Mouse (Mus musculus): ENCODE results near the gene Msl1. TPM values are rescaled to one million over a fixed set of nuclear protein-coding genes. Genes with fewer than 3 reads are reported as not detected.

Gene Msl1
- polyA plus RNA-seq, 1 experiment from 2014 or later, result 23.7 TPM

DNA sequence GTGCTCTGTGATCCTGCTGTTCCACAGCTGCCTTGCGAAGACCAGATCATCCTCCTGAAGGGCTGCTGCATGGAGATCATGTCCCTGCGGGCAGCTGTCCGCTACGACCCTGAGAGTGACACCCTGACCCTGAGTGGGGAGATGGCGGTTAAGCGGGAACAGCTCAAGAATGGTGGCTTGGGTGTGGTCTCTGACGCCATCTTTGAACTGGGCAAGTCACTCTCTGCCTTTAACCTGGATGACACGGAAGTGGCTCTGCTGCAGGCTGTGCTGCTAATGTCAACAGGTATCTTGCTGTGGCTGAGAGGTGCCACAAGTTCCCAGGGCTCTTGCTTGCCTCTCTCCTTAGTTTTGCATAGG is 31.8 kb upstream of the Msl1 start:
- Histone ChIP-seq H3K9me3 (ENCODE audit: low read length) (no peaks in the 10 kb centered on the region), H3K27me3 (ENCODE audit: insufficient read depth, low read length) (no peaks in the 10 kb centered on the region), H3K4me1 (ENCODE audit: insufficient read depth, low read length) (peaks cover 42% of the 10 kb centered on the region), H3K9ac (replicated peaks; ENCODE audit: low read length) (no peak overlapping the region), H3K36me3 (ENCODE audit: insufficient read depth, low read length) (peaks cover 27% of the 10 kb centered on the region), H3K4me2 (replicated peaks; ENCODE audit: low read depth, low read length) (no peak overlapping the region), H3K4me3 (ENCODE audit: low read length) (no peak overlapping the region), H3K27ac (ENCODE audit: low read length) (no peak overlapping the region)
- no peak for ATAC-seq (ENCODE audit: low FRiP score, low TSS enrichment)
- WGBS, result 80% methylated on average over 8 of the region's 8 CpGs

DNA sequence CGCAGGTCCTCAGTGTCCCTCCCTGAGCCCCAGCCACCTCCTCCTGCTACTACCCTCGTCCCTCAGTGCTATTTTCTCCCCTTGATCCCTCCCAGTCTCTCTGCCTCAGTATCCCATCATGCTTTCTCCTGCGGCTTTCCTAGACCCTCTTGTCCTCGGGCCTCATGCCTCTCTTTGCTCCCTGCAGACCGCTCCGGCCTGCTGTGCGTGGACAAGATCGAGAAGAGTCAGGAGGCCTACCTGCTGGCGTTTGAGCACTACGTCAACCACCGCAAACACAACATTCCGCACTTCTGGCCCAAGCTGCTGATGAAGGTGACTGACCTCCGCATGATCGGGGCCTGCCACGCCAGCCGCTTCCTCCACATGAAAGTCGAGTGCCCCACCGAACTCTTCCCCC is 31.2 kb upstream of the Msl1 start:
- H3K4me3 ChIP-seq (ENCODE audit: low read length), result no peak overlapping the region
- H3K9ac ChIP-seq (replicated peaks; ENCODE audit: low read length), result no peak overlapping the region
- ATAC-seq (ENCODE audit: low FRiP score, low TSS enrichment), result no peak
- no peaks in the 10 kb centered on the region for H3K9me3 ChIP-seq (ENCODE audit: low read length)
- H3K36me3 ChIP-seq (ENCODE audit: insufficient read depth, low read length), result peaks cover 25% of the 10 kb centered on the region
- no peak overlapping the region for H3K4me2 ChIP-seq (replicated peaks; ENCODE audit: low read depth, low read length)
- H3K27me3 ChIP-seq (ENCODE audit: insufficient read depth, low read length), result no peaks in the 10 kb centered on the region
- H3K27ac ChIP-seq (ENCODE audit: low read length), result no peak overlapping the region
- peaks cover 48% of the 10 kb centered on the region for H3K4me1 ChIP-seq (ENCODE audit: insufficient read depth, low read length)
- WGBS, result 79% methylated on average over 18 of the region's 18 CpGs

DNA sequence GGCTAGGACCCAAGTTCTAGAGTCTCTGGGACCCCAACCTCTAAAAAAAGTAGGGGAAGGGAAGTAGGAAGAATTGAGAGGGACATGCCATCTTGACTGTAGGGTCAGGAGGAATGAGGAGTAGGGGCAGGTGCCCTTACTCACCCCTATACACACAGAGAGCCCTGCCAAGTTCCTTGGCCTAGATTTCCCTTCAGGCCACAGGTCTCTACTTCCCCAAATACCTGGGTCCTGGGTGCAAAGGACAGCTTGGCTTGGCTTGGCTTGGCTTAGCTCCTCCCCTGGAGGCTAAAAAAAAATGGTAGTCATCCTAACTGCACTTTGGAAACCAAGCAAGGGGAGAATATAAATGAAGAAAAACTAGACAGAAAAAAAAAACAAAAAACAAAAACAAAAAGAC is 30.6 kb upstream of the Msl1 start:
- H3K4me3 ChIP-seq (ENCODE audit: low read length), result no peak overlapping the region
- no peak for ATAC-seq (ENCODE audit: low FRiP score, low TSS enrichment)
- H3K36me3 ChIP-seq (ENCODE audit: insufficient read depth, low read length), result peaks cover 29% of the 10 kb centered on the region
- no peak overlapping the region for H3K4me2 ChIP-seq (replicated peaks; ENCODE audit: low read depth, low read length)
- H3K27me3 ChIP-seq (ENCODE audit: insufficient read depth, low read length), result no peaks in the 10 kb centered on the region
- peaks cover 49% of the 10 kb centered on the region for H3K4me1 ChIP-seq (ENCODE audit: insufficient read depth, low read length)
- H3K9ac ChIP-seq (replicated peaks; ENCODE audit: low read length), result no peak overlapping the region
- no peak overlapping the region for H3K27ac ChIP-seq (ENCODE audit: low read length)
- H3K9me3 ChIP-seq (ENCODE audit: low read length), result no peaks in the 10 kb centered on the region

DNA sequence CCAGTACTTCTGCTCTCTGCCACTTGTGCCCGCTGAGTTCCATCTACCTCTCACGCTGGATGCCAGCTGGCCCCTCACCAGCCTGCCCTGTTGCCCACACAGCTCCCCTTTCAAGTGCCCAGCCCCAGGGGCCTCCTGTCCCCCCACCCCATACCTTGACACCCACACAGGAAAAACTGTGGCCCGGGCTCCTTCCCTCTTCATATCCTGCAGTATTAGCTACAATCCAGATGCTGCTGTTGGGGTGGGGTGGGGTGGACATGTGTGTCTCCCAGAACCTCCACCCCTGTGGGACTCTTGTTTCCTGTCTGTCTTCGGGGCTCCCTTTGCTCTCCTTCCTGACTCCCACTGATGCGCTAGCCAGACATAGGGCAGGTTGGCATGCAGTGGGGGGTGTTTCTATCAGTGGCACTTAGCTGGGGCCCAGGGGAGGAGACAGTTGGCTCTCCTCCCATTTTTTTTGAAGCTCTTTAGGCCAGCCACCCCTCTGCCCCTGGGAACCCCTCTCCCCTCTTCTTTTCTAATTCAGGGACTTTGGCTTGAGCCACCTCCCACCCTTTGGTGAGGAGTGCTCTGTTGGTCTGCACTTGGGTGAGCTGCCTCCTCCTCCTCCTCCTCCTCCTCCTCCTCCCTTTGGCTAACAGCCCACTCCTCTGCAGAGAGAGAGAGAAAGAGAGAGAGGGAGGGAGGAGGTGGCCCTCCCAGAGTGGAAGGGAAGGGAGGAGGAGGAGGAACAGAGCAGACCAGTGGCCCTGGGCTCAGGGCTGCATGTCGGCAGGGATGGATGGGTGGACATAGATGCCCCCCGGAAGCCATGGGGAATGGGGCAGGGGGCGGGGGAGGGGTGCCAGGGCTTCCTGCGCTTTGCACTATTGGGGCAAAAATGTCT is 29.7 kb upstream of the Msl1 start:
- no peak overlapping the region for H3K4me2 ChIP-seq (replicated peaks; ENCODE audit: low read depth, low read length)
- peaks cover 31% of the 10 kb centered on the region for H3K36me3 ChIP-seq (ENCODE audit: insufficient read depth, low read length)
- 27% methylated on average over 9 of the region's 9 CpGs for WGBS
- no peaks in the 10 kb centered on the region for H3K27me3 ChIP-seq (ENCODE audit: insufficient read depth, low read length)
- ATAC-seq (ENCODE audit: low FRiP score, low TSS enrichment), result peak; percentile 25; the same call in 1 of the 2 replicates
- H3K9me3 ChIP-seq (ENCODE audit: low read length), result no peaks in the 10 kb centered on the region
- H3K4me3 ChIP-seq (ENCODE audit: low read length), result no peak overlapping the region
- peak overlapping the region; percentile 4 for H3K27ac ChIP-seq (ENCODE audit: low read length)
- H3K4me1 ChIP-seq (ENCODE audit: insufficient read depth, low read length), result peaks cover 49% of the 10 kb centered on the region
- H3K9ac ChIP-seq (replicated peaks; ENCODE audit: low read length), result no peak overlapping the region

DNA sequence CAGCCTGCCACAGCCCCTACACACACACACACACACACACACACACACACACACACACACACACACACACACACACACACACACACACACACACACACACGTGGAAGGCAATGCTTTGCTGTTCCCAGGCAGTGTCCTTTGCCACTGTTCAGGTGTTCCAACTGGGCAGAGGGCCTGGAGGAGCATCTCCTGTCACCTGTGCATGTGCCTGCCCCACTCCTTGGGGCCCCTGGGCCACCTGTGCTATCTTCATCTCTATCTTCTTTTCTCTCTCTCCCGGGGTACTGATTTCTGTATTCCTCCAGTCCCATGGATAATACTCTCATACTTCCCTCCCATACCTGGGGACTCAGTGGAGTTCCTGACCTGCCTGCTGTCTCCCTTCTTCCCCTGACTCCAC is 29.0 kb upstream of the Msl1 start:
- peaks cover 49% of the 10 kb centered on the region for H3K4me1 ChIP-seq (ENCODE audit: insufficient read depth, low read length)
- no peak overlapping the region for H3K27ac ChIP-seq (ENCODE audit: low read length)
- H3K4me2 ChIP-seq (replicated peaks; ENCODE audit: low read depth, low read length), result no peak overlapping the region
- no peak for ATAC-seq (ENCODE audit: low FRiP score, low TSS enrichment)
- no peak overlapping the region for H3K4me3 ChIP-seq (ENCODE audit: low read length)
- no peaks in the 10 kb centered on the region for H3K27me3 ChIP-seq (ENCODE audit: insufficient read depth, low read length)
- WGBS, result 47% methylated on average over 1 of the region's 2 CpGs
- H3K9ac ChIP-seq (replicated peaks; ENCODE audit: low read length), result no peak overlapping the region
- peaks cover 24% of the 10 kb centered on the region for H3K36me3 ChIP-seq (ENCODE audit: insufficient read depth, low read length)
- no peaks in the 10 kb centered on the region for H3K9me3 ChIP-seq (ENCODE audit: low read length)

DNA sequence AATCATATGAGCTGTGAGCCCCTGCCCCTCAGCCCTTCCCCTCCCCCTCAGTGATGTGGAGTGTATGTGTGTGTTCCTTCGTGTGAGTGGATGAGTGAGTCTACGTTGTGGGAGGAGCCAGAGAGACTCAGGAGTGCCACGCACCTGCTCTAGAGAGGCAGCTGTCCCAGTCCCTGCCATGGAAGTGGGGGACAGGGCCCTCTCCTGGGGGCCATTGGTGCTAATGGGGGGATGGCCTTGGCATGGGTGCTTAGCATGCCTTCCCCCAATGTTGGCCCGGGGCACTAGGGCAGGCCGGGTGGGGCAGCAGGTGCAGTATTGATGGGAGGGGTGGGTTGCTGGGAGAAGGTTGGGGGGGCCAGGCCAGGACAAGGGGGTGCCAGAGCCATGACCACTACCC is 28.5 kb upstream of the Msl1 start:
- peaks cover 21% of the 10 kb centered on the region for H3K36me3 ChIP-seq (ENCODE audit: insufficient read depth, low read length)
- WGBS, result 48% methylated on average over 5 of the region's 5 CpGs
- H3K9ac ChIP-seq (replicated peaks; ENCODE audit: low read length), result no peak overlapping the region
- H3K9me3 ChIP-seq (ENCODE audit: low read length), result no peaks in the 10 kb centered on the region
- H3K4me3 ChIP-seq (ENCODE audit: low read length), result no peak overlapping the region
- no peak overlapping the region for H3K27ac ChIP-seq (ENCODE audit: low read length)
- ATAC-seq (ENCODE audit: low FRiP score, low TSS enrichment), result 0 out of 2 replicates have a peak, but pooled peaks have one; percentile 3
- no peaks in the 10 kb centered on the region for H3K27me3 ChIP-seq (ENCODE audit: insufficient read depth, low read length)
- no peak overlapping the region for H3K4me2 ChIP-seq (replicated peaks; ENCODE audit: low read depth, low read length)
- H3K4me1 ChIP-seq (ENCODE audit: insufficient read depth, low read length), result peaks cover 49% of the 10 kb centered on the region

DNA sequence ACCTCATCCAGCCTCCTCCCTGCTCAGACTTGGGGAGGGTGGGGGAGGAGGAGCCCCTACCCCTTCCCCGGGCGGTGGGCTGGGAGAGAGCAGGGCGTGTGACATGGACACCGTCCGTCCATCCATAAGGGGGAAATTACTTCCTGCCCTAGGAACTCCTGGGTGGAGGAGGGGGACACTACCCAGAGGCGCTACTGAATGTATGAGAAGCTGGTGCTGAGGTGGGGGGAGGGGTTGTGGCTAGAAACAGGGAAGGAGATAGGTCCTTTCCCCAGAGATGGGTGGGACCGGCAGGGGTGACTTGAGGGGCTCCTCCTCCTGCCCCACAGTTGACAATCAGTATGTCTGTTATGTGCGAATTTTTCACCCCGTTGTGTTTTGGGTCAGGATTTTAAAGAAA is 28.0 kb upstream of the Msl1 start:
- H3K4me2 ChIP-seq (replicated peaks; ENCODE audit: low read depth, low read length), result no peak overlapping the region; the same call in none of the 2 replicates
- H3K27ac ChIP-seq (ENCODE audit: low read length), result no peak overlapping the region
- H3K4me1 ChIP-seq (ENCODE audit: insufficient read depth, low read length), result peaks cover 51% of the 10 kb centered on the region

DNA sequence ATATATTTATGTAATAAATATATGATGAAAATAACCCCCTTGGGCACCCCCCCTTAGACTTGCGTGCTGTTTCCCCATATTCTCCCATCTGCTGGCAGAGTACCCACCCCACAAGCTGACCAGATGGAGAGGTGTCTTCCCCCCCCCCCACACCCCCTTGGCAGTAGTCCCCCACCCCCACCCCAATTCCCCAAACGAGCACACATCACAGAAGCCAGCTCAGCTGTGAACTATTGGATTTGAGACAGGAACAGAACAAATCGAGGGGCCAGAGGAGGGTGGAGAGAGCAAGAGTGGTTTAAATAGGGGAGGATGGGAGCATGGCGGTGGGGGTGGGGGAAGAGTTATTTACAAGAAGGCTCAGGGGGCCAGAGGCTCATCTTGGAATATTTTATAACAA is 27.6 kb upstream of the Msl1 start:
- peak overlapping the region; percentile 31 for H3K4me3 ChIP-seq (ENCODE audit: low read length)
- H3K9ac ChIP-seq (replicated peaks; ENCODE audit: low read length), result peak overlapping the region; percentile 54
- WGBS, result 10% methylated on average over 4 of the region's 4 CpGs
- peak overlapping the region; percentile 53 for H3K4me2 ChIP-seq (replicated peaks; ENCODE audit: low read depth, low read length)
- H3K9me3 ChIP-seq (ENCODE audit: low read length), result no peaks in the 10 kb centered on the region
- ATAC-seq (ENCODE audit: low FRiP score, low TSS enrichment), result no peak
- H3K27ac ChIP-seq (ENCODE audit: low read length), result peak overlapping the region; percentile 81
- peaks cover 52% of the 10 kb centered on the region for H3K4me1 ChIP-seq (ENCODE audit: insufficient read depth, low read length)
- H3K36me3 ChIP-seq (ENCODE audit: insufficient read depth, low read length), result peaks cover 18% of the 10 kb centered on the region
- no peaks in the 10 kb centered on the region for H3K27me3 ChIP-seq (ENCODE audit: insufficient read depth, low read length)

More for the DNA sequence above, 28.0 kb upstream of the Msl1 start:
- Histone ChIP-seq H3K27me3 (ENCODE audit: insufficient read depth, low read length) (no peaks in the 10 kb centered on the region), H3K9ac (replicated peaks; ENCODE audit: low read length) (no peak overlapping the region), H3K4me3 (ENCODE audit: low read length) (no peak overlapping the region), H3K36me3 (ENCODE audit: insufficient read depth, low read length) (peaks cover 18% of the 10 kb centered on the region), H3K9me3 (ENCODE audit: low read length) (no peaks in the 10 kb centered on the region)
- WGBS, result 8% methylated on average over 9 of the region's 9 CpGs
- ATAC-seq (ENCODE audit: low FRiP score, low TSS enrichment), result peak; percentile 11; the same call in 1 of the 2 replicates

DNA sequence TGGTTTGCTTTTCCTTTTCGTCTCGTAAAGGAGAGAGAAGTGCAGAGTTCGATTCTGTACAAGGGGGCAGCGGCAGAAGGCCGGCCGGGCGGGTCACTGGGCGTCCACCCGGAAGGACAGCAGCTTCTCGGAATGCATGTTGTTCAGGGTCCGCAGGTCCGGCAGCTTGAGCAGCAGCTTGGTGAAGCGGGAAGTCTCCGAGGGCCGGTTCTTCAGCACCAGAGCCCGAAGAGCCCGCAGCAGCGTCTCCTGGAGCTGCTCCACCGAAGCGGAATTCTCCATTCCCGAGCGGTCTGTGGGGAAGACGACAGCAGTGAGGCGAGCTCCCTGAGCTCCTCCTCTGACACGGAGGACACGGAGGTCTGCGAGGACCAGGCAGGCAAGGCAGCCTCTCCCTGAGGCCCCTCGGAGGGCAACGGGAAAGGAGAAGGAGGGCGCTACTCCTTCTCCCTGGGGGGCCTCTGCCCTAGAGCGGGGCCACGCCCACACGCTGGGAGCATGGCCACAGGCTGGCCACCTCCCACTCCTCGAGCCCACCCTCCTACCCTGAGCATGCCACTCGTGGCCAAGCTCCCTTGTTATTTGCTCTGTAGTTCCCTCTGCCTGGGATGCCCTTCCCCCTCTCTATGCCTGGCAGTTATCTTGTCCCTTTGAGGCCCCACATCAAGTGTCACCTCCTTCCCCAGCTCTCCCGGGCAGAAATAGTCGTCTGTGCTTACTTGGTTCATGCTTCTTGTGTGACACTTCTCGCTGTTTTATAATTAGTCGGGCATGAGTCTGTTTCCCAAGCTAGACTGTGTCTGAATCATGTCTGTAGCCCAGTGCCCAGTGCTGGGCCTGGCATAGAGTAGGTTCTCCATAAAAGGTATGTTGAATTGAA is 26.9 kb upstream of the Msl1 start:
- H3K27ac ChIP-seq (ENCODE audit: low read length), result peak overlapping the region; percentile 81
- peak overlapping the region; percentile 53 for H3K4me2 ChIP-seq (replicated peaks; ENCODE audit: low read depth, low read length)
- H3K4me1 ChIP-seq (ENCODE audit: insufficient read depth, low read length), result peaks cover 58% of the 10 kb centered on the region
- H3K9ac ChIP-seq (replicated peaks; ENCODE audit: low read length), result peak overlapping the region; percentile 54
- H3K4me3 ChIP-seq (ENCODE audit: low read length), result peak overlapping the region; percentile 31
- H3K36me3 ChIP-seq (ENCODE audit: insufficient read depth, low read length), result peaks cover 18% of the 10 kb centered on the region
- H3K9me3 ChIP-seq (ENCODE audit: low read length), result no peaks in the 10 kb centered on the region
- 10% methylated on average over 37 of the region's 39 CpGs for WGBS
- H3K27me3 ChIP-seq (ENCODE audit: insufficient read depth, low read length), result no peaks in the 10 kb centered on the region
- peak; percentile 14; the same call in 1 of the 2 replicates for ATAC-seq (ENCODE audit: low FRiP score, low TSS enrichment)

Data from kidney, embryonic 16.5 days (tissue).